Mouse (Mus musculus) Muller cell, postnatal 12 days (primary cell): ENCODE results near the gene Ptprs.

Experiments used
- DNase-seq: peaks from one replicate; pipeline ENCODE4 v3.0.0-alpha.2; 2015; ENCODE audit errors: inconsistent ontology term

Gene Ptprs

GRCm38 (mm10) chr17:56379281-56379834 lies 96.9 kb downstream of the Ptprs start:
- DNase-seq = no peak

DNA sequence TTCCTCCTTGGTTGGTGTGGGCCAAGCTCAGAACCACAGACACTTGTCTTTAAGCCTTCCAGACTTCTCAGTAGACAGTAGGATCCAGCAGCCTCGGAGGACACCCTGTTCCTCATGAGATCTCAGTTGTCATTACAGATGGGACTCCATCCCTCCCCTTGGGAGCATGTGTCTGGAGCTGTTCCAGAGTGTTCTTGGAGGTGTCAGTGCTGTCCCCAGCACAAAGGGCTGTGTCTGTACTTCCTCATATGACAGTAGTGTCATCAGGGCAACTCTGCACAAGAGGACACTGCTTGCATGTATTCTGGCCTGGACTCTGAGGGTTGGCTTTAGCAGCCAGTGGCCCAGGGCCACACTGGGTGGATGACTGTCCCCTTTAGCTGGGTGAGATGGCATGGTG lies 101.4 kb downstream of the Ptprs start:
- DNase-seq = no peak

DNA sequence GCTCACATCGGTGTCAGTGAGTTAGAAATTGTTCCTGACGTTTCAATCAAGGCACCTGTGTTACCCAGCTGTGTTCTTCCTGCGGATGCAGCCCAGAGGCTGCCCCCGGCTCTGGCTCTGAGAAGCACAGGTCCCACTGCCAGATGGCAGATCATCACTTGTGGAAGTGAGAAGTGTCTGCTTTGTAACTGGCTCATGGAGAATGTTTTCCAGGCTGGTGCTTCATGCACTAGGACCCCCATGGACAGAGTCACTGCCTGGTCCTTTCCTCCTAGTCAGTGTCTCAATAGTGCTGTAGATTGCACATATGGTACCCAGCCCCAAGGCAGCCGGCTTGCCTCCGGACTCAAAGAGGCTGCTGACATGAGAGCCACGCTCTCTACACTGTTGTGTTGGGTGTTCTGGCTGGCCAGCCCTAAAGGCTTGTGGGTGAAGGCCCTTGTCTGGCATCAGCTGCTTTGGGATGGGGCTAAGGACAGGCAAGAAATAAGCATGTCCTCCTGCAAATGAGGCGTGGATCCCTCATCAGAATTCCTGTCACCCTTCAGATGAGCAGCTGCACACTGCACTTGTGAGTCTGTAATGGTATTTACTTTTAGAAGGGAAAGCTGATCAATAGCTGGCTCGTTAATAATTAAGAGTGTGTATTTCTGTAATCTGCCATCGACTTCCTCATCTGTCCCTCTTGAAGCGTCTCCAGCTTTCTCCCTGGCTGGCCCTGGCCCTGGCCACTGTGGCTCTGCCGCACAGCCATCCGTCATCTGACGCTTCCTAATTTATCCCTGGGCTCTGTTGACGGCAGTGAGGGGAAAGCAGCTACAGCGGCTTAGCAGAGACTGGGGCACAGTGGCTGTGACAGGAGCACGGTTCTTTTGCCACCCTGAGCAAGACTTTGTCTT lies 102.9 kb downstream of the Ptprs start:
- no peak for DNase-seq

GRCm38 (mm10) chr17:56372109-56372508 lies 104.2 kb downstream of the Ptprs start:
- DNase-seq = no peak

- no peak for DNase-seq
These were observed 105.1 kb downstream of the Ptprs start for GRCm38 (mm10) chr17:56371029-56371660.

- DNase-seq = no peak
These were observed 106.2 kb downstream of the Ptprs start for GRCm38 (mm10) chr17:56370090-56370489.

GRCm38 (mm10) chr17:56368291-56368790 lies 107.9 kb downstream of the Ptprs start:
- DNase-seq = peak; percentile 82

- peak; percentile 62 for DNase-seq
These were observed 110.3 kb downstream of the Ptprs start for GRCm38 (mm10) chr17:56365791-56366673.
